Mouse (Mus musculus) hindlimb bud, embryonic 11.5 days (tissue): ENCODE measurements around the gene Zmym4.

Experiments
- DNase-seq: peaks from one replicate; pipeline ENCODE4 v3.0.0-alpha.2; 2012; ENCODE audit warnings: low read depth, low spot score; ENCODE audit errors: extremely low spot score

Gene Zmym4

DNA sequence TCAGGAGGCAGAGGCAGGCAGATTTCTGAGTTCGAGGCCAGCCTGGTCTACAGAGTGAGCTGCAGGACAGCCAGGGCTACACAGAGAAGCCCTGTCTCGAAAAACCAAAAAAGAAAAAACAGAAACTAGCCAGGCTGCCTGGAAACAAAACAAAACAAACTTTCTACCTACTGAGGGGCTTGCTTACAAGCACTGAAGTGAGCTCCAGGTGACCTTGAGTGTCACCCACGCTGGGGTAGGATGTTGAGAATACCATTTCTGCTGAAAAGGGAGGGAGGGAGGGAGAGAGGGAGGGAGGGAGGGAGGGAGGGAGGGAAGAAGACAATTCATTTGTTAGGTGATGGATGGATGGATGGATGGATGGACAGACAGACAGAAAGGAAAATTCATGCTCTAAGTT is 24.5 kb downstream of the Zmym4 start:
- no peak for DNase-seq

DNA sequence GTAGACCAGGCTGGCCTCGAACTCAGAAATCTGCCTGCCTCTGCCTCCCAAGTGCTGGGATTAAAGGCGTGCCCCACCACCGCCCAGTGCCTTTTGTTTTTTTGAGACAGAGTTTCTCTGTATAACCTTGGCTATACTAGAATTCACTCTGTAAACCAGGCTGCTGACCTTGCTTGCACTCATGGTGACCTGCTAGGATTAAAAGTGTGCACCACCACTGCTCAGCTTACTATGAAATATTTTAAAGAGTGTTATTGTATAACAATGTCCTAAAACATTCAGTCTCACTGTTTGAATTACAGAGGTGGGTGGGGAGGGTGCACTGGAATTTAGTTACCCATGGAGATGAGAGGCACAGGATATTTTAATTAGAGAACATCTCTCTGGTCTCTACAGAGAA is 25.1 kb downstream of the Zmym4 start:
- DNase-seq = no peak

DNA sequence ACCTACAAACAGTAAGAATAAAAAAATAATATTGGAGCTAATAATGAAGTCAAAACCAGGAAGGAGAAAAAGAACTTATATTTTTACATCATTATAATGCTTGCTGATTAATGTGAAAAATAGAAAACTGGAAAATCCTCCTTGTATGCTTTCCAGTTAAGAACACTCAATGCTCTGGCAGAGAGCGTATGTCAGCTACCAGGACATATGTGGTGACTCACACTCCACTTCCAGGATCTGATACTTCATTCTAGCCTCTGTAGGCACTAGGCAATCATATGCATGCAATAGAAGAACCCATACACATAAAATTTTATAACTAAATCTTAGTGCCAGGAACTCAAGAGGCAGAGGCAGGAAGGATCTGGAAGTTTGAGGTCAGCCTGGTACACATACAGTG is 40.2 kb downstream of the Zmym4 start:
- no peak for DNase-seq

DNA sequence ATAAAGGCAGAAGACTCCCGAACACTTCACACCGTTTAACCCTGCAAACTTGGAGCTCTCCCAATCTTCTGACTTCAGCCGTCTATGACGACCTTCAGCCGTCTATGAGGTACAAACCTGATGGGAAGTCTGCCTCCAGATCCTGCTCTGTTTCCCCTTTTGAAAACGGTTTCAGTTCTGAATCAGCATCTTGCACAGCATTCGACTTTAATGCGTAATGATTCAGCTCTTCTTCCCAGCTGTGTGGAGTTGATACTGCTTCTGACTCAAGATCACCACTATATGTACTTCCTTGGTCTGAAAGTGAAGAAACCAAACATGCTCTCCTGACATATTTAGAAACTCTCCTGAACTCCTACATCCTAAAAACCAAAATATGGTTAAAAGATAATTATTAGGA is 78.1 kb downstream of the Zmym4 start:
- no peak for DNase-seq

DNA sequence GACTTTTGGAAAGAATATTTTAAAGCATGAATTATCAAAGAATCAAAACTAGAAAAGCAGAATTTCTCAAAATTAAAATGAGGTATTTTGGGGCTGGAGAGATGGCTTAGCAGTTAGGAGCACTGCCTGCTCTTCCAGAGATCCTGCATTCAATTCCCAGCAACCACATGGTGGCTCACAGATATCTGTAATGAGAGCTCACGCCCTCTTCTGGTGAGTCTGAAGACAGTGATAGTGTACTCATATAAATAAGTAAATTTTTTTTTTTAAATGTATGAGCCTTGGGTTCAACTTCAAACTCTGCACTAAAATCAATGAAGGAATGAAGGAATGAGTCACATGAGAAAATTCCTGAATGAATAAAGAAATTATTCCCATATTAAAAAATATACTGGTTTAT is 82.0 kb downstream of the Zmym4 start:
- DNase-seq = no peak

DNA sequence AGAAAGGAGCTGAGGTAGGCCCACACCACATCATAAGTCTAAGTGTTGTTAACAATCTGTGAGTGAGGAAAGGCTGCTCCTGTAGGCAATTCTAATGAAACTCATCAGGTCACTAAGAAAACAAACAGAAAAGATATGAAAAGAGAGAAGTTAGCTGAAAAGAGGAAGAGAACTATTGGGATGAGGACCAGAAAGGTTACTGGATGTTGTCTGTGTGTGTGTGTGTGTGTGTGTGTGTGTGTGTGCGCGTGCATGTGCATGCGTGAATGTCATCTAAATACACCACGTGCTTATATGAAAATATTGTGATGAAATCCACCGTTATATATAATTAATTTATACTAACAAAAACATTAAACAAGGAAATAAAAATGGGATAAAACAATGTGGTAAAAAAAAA is 84.3 kb downstream of the Zmym4 start:
- no peak for DNase-seq

DNA sequence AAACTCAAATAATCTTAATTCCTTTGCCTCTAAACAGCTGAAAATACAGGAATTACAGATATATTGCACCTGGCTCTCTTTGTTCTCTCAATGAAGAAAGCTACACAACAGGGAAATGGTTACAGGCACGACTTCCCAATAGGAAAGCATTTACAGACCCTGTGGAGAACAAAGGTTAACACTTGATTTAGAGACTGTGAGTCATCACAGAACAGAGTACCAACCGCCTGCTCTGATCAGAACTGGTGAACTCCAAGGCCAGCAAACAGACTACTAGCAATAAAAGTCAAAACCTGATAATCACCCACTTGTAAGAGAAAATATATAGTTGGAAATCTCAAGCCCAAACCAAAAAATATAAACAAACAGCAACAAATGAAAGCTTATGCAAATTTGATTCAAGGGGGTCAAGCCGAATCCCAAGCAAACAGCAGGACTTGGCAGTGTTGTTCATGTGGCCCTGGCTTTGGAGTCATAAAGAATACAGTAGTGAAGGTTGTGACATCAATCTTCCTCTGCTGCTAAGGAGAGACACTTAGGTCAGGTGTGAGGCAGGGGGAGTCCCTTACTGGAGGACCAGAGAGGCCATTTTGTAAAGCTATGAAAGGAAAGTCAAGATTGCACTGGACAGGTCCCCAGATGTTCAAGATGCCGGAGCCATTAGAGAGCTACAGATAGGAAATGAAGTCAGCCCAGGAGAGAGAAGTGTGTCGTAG is 88.2 kb downstream of the Zmym4 start:
- no peak for DNase-seq

DNA sequence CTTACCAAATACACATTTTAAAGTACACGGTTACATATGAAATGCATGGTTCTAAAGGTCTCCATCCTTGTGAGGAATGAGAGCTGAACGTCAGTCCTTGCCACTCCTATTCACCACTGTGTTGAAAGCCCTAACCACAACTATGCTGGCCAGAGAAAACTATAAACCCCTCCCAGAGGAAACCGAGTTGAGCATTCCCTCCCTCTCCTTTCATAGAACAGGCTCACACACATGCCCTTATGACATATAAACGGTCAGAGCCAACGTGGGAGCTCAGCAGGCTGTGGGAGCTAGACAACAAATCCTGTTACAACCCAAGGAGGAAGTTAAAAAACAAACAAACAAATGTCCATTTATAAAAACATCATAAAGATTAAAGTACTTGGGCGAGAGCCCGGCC is 95.2 kb downstream of the Zmym4 start:
- no peak for DNase-seq

DNA sequence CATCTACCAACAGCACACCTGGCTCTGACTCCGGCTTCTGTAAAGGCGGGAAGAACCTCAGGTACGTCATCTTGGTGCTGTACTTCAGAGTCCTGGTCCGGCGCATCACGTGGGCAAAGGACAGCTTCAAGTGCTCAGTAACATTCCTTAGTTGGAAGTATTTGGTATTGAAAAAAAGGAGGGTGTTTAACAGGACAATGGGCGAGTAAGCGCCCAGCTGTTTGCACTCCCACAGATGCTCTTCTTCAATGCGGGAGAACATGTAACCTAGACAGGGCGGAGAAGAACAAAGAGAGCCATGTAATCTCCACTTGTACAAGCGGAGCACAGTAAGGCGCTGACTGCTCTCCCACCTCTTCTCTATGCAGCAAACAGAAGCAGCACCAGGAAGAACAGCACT is 99.2 kb downstream of the Zmym4 start:
- no peak for DNase-seq

DNA sequence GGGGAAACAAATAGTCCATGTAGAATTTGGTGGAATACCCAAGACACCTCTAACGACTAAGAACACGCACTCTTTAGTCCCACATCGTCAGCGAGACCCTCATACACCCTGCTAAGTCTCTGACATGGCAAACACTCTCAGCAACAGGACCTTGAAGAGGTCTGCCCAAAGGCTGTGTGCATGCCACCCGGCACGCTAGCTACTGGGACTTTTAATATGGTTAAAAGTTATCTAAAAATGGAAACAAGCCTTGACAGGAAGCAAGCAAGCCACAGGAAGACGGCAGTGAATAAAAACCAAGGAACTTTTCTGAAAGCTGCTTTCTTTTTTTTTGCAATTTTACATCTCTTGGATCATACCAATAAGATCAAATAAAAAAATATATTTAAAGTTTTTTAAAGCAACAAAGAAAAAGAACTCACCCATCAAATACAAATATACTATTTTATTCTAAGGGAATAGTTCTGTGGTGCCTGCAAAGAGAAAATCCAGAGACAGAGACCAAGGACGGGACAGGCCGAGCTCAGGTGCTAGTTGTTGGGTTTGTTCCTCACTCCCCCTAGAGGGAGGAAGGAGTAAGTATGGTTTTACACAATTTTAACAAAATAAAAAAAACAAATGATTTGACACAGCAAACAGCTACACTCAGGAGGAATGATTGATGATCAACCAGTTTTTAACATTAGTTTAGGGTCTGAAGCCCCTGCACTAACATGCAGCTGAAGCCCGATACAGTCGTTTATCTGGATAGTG is 106.2 kb downstream of the Zmym4 start:
- no peak for DNase-seq

DNA sequence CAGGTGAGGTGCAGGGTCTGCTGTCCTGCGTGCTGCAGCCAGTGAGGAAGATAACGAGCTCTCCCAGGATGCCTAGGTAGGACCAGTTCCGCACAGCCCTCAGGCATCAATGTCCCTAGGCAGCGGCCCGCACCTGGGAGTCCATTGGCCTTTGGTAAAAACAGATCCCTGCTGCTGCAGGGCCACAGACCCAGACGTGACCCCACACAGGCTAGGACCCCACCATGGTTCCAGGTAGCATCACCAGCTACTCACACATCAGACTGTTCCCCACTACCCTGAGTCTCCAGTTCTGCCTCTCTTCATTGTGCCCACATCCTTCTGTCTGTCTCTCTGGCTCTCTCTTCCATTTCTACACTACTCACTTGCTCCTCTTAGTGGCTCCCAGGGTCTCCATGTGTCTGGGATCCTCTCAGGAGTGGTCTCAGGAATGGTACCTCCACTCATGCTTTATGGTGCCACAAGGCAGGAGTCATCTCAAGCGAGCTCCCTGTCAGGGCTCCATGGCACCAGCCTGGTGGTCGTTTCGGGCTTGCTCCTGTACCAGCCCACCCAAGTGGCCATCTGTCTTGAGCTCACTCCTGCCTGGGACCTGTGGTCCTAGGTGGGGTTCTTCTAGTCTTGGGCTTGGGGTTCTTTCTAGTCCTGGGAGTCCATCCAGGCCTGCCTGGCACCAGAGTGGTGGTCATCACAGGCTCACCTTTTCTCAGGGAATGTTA is 107.5 kb downstream of the Zmym4 start:
- no peak for DNase-seq

DNA sequence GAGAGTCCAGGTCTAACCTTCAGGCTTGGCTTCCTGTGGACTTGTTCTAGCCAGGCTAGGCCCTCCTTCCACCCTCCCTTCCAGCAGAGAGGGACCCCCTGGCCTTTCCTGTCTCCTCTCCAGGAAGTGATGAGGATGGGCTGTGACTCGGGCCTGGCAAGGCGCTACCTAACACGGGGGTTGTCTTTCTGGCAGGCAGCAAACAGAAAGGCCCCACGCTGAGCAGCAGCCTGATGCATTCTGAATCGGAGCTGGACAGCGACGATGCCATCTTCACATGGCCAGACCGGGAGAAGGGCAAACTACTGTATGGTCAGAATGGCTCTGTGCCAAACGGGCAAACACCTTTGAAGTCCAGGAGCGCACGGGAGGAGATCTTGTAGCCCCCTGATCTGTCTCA is 115.0 kb downstream of the Zmym4 start:
- DNase-seq = no peak

DNA sequence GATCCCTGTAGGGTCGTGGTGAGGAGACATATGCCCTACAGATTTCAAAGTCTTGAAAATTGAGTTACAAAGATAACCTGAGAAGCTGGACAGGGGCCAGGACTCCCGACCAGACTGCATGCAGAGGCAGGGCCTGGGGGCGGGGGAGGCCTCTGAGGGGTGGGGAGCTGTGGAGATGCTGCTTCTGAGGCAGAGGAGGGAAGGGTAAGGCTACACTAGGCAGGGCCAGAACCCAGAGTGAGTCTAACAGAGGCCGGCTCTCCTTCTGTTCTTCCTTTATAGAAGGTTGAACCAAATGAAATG is 117.2 kb downstream of the Zmym4 start:
- no peak for DNase-seq

DNA sequence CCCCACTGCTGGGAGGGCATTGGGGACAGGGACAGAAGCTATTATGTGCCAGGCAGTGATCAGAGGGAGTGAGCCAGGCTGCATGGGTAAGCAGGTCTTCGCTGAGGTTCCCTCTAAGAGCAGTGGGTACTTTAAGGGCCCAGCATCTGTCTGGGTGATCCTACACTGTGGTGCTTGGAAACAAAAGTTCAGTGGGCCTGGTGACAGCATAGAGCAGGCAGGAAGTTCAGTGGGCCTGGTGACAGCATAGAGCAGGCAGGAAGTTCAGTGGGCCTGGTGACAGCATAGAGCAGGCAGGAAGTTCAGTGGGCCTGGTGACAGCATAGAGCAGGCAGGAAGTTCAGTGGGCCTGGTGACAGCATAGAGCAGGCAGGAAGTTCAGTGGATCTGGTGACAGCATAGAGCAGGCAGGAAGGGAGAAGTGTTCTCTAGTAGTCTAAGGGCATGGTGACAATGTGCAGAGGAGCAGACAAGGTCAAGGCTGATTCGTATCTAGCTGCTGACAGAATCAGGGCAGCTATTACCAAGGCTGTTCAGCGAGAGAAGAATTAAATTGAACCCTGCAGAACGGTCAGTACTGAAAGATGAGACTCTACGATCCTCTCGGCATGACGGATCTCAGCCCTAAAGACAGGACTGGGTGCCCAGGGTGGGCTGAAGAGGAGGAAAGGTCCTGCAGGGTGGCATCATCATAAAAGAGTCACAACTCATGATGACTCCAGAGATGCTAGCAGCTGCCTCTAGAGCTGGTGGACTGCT is 117.7 kb downstream of the Zmym4 start:
- no peak for DNase-seq

DNA sequence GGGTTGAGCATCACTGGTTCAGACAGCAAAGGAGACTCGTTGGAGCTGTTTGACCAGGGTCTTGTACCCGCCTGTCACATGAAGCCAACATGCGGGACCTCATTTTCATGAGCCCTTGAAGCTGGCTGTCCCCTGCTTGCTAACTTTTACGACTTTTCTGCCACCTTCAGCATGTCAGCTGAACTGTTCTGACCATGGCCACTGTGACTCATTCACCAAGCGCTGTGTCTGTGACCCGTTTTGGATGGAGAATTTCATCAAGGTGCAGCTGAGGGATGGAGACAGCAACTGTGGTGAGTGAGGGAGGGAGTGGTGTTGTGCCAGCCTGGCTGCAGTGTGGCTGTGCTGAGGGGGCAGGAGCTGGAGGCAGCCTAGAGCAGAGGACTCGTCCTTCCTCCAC is 121.0 kb downstream of the Zmym4 start:
- no peak for DNase-seq

DNA sequence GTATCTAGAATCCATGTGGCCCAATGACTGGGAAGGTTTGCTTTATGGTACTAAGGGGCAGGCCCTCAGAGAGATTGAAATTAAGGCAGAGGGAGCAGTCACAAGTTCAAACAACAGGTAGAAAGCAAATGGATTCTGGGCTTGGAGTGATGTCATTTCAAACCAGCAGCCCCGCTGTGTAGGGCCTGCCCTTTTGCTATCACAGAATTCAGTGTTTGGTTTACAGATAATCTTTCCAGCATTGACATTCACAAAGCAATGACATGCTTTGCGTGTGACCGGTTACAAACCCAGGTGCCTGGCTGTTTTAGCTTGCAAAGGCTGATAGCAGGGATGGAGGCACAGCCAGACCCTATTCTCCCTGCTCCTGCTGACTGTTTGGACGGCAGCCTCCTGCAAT is 122.3 kb downstream of the Zmym4 start:
- no peak for DNase-seq

DNA sequence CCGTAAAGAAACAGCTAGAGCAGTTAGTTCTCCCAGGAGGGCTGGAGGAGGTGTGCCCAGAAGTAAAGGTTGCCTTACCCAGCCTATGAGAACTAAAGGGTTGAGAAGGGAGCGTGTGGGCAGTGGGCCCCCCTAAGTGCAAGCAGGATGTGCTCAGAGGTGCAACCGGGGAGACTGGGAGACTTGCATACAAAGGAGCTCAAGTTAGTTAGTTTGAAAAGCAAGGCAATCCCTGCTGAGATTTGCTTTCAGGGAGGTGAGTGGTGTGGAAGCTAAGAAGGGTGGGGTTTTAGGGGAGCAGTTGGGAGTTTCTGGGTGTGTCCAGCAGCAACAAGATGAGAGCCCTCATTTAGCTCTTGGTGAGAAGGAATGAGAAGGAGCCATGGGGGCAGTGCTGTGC is 125.0 kb downstream of the Zmym4 start:
- DNase-seq = no peak

DNA sequence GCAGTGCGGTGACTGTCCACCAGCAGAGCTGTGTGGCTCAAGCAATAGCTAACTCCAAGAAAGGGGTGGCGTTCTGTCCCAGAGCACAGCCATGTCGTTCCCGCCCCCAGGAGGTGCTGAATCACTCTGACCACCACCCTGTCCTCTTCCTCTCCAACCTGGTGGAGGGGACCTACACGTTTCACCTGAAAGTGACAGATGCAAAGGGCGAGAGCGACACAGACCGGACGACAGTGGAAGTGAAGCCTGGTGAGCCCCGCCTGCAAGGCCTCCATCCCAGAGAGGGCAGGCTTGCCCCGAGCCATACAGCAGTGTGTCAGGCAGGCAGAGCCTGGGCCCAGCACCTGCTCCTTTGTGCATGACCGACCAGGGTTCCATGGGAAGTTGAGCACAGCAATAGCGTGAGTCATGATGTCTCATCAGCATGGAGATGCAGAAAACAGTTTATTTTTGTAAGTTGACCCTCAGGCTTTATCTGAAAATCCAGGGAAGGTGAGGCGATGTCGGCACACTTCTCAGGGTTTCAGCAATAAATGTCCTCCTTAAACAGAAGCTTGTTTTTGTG is 126.9 kb downstream of the Zmym4 start:
- no peak for DNase-seq

DNA sequence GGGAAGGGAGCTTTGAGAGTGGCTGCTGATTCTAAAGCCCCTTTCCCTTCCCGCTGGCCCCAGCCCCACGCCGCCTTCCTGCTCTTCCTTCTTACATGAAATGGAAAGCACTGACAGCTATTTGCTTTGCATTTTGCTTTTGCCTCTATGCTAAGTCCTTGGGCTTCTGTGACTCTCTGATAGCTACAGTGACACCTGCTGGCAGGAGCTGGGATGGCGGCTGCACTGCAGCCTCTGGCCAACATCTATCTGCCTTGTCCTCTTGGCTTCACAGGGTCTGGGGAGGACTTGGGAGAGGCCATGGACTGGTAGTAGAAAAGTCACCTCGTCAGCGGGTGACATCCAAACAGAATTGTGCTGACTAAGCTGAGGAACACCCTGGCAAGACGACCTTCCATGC is 128.1 kb downstream of the Zmym4 start:
- DNase-seq = peak; percentile 69

DNA sequence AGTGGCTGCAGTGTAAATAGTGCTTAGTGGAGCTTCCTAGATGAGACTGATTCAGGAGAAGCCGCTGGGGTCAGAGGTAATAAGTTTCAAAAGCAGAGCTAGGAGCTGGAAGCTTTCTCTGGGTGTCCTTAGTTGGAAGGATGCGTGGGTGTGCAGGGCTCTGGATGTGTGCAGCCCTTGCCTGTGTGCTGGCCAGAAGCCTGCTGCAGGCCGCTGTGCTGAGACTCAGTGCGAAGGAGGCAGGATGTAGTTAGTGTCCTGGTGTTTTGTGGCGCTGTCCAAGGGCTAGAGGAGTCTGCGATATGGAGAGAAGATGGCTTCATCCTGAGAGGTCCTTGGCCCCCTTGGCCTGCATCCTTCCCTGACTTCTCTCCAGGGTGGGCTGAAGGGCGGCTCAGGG is 129.1 kb downstream of the Zmym4 start:
- no peak for DNase-seq

DNA sequence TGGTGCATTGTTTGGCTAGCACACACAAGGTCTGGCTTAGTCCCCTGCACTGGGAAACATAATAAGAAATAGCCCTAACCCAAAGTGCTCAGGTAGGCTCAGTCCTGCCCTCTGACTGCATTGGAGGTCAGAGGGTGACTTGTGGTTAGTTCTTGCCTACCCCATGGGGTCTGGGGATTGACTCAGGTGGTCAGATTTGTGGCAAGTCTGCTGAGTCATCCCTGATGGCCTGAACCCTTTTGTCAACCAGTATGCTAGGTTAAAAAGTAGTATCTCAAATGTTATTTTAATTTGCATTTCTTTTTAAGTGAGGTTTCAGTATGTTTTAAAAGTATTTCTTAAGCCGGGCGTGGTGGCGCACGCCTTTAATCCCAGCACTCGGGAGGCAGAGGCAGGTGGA is 136.8 kb downstream of the Zmym4 start:
- DNase-seq = no peak
